Mouse (Mus musculus): ENCODE results near the gene Srp68.

DNA sequence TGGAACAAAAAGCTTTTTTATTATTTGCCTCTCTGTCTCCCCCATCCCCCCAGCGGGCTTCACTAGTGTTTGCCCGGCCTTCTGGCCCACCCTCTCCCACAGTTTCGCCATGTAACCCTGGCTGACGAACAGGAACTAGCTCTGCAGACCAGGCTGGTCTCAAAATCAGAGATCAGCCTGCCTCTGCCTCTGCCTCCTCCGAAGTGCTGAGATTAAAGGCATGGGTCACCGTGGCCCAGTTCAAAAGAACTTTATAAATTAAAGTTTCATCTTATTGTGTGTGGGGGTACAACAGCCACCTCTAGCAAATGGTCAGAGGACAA, 76.5 kb downstream of the Srp68 start:
- no peak for TF ChIP-seq CTCF (IDR thresholded peaks at IDR 0.05; ENCODE audit: low read depth)
- TF ChIP-seq EP300 (optimal IDR thresholded peaks at IDR 0.05) = no peak

All from stomach, postnatal 0 days (tissue).